Mouse (Mus musculus) splenic B cell, adult 2 months (primary cell): ENCODE data around the gene Adamts12.

ENCODE experiments used
- DNase-seq: peaks from one replicate; pipeline ENCODE4 v3.0.0-alpha.2; 2011; ENCODE audit warnings: low read depth, low spot score
- H3K27me3 ChIP-seq: 2 replicates; pipeline ENCODE4 v1.6.1; 2012; ENCODE audit warnings: mild to moderate bottlenecking, low read length, moderate library complexity, mixed read lengths; ENCODE audit not compliant: control insufficient read depth, poor library complexity, insufficient read depth, severe bottlenecking
- H3K36me3 ChIP-seq: 2 replicates; pipeline ENCODE4 v1.6.1; 2012; ENCODE audit warnings: mild to moderate bottlenecking, low read length, moderate library complexity, mixed read lengths; ENCODE audit not compliant: control insufficient read depth, poor library complexity, insufficient read depth, severe bottlenecking

The Adamts12 gene

GRCm38 (mm10) chr15:11098940-11099339 lies 34.4 kb downstream of the Adamts12 start:
- Histone ChIP-seq H3K36me3 (no peaks in the 10 kb centered on the region), H3K27me3 (no peaks in the 10 kb centered on the region; the same call in 1 of the 2 replicates)
- DNase-seq: no peak

GRCm38 (mm10) chr15:11100917-11101316 lies 36.3 kb downstream of the Adamts12 start:
- no peak for DNase-seq
- H3K36me3 ChIP-seq: no peaks in the 10 kb centered on the region
- no peaks in the 10 kb centered on the region; the same call in 1 of the 2 replicates for H3K27me3 ChIP-seq

- Histone ChIP-seq H3K36me3 (no peaks in the 10 kb centered on the region), H3K27me3 (no peaks in the 10 kb centered on the region)
- no peak for DNase-seq
Observed at GRCm38 (mm10) chr15:11105101-11105500, 40.5 kb downstream of the Adamts12 start.

- no peak for DNase-seq
- H3K36me3 ChIP-seq: no peaks in the 10 kb centered on the region
- no peaks in the 10 kb centered on the region for H3K27me3 ChIP-seq
Observed at GRCm38 (mm10) chr15:11107376-11107775, 42.8 kb downstream of the Adamts12 start.

- H3K36me3 ChIP-seq: no peaks in the 10 kb centered on the region
- no peak for DNase-seq
Observed at GRCm38 (mm10) chr15:11114631-11115197, 50.1 kb downstream of the Adamts12 start.

GRCm38 (mm10) chr15:11116303-11116702 lies 51.7 kb downstream of the Adamts12 start:
- no peaks in the 10 kb centered on the region for H3K36me3 ChIP-seq
- no peak for DNase-seq
- H3K27me3 ChIP-seq: no peaks in the 10 kb centered on the region

More at GRCm38 (mm10) chr15:11114631-11115197, 50.1 kb downstream of the Adamts12 start:
- H3K27me3 ChIP-seq: no peaks in the 10 kb centered on the region

- no peaks in the 10 kb centered on the region for H3K27me3 ChIP-seq
- DNase-seq: no peak
- no peaks in the 10 kb centered on the region for H3K36me3 ChIP-seq
Observed at GRCm38 (mm10) chr15:11116853-11117252, 52.3 kb downstream of the Adamts12 start.

- Histone ChIP-seq H3K36me3 (no peaks in the 10 kb centered on the region), H3K27me3 (no peaks in the 10 kb centered on the region)
- DNase-seq: no peak
Observed at GRCm38 (mm10) chr15:11118371-11118770, 53.8 kb downstream of the Adamts12 start.

GRCm38 (mm10) chr15:11121721-11122120 lies 57.1 kb downstream of the Adamts12 start:
- no peak for DNase-seq
- no peaks in the 10 kb centered on the region for H3K36me3 ChIP-seq
- no peaks in the 10 kb centered on the region for H3K27me3 ChIP-seq

- DNase-seq: no peak
- H3K36me3 ChIP-seq: no peaks in the 10 kb centered on the region
- no peaks in the 10 kb centered on the region for H3K27me3 ChIP-seq
Observed at GRCm38 (mm10) chr15:11125361-11125760, 60.8 kb downstream of the Adamts12 start.

- DNase-seq: no peak
- Histone ChIP-seq H3K36me3 (no peaks in the 10 kb centered on the region), H3K27me3 (no peaks in the 10 kb centered on the region)
Observed at GRCm38 (mm10) chr15:11128457-11128856, 63.9 kb downstream of the Adamts12 start.

GRCm38 (mm10) chr15:11132586-11133558 lies 68.3 kb downstream of the Adamts12 start:
- Histone ChIP-seq H3K27me3 (no peaks in the 10 kb centered on the region), H3K36me3 (no peaks in the 10 kb centered on the region)
- DNase-seq: no peak

- Histone ChIP-seq H3K27me3 (no peaks in the 10 kb centered on the region), H3K36me3 (no peaks in the 10 kb centered on the region)
- DNase-seq: no peak
Observed at GRCm38 (mm10) chr15:11145581-11145980, 81.0 kb downstream of the Adamts12 start.

GRCm38 (mm10) chr15:11159386-11159785 lies 94.8 kb downstream of the Adamts12 start:
- H3K36me3 ChIP-seq: no peaks in the 10 kb centered on the region
- DNase-seq: no peak
- no peaks in the 10 kb centered on the region for H3K27me3 ChIP-seq

- no peak for DNase-seq
- Histone ChIP-seq H3K27me3 (no peaks in the 10 kb centered on the region), H3K36me3 (no peaks in the 10 kb centered on the region)
Observed at GRCm38 (mm10) chr15:11160759-11161158, 96.2 kb downstream of the Adamts12 start.
